ENCODE assay signal across 29 mouse cellular contexts in genomic region chr7:115019369-115019958, GRCm38 (mm10).
DNase-seq lines count a peak whose midpoint lies in the region; ATAC-seq and TF ChIP-seq lines count a peak whose summit lies in the region.
"Had no signal": no experiment of that assay in that cellular context is flagged by ENCODE, and none has a peak within 500 bp of the region (broad histone marks: within the 10 kb centered on the region; RNA-seq: fewer than 3 reads in every experiment).

No protein-coding gene starts in this region.

- H3K36me3 ChIP-seq in heart, embryonic 14.5 days (ENCODE audit: control insufficient read depth, insufficient read depth, low read length) = no peaks in the 10 kb centered on the region
- H3K36me3 ChIP-seq in heart, embryonic 12.5 days = no peaks in the 10 kb centered on the region
- H3K36me3 ChIP-seq in lung, embryonic 16.5 days (ENCODE audit: control insufficient read depth, insufficient read depth, low read length) = no peaks in the 10 kb centered on the region
- H3K36me3 ChIP-seq in stomach, postnatal 0 days (ENCODE audit: control insufficient read depth, insufficient read depth, low read length) = no peaks in the 10 kb centered on the region
- H3K36me3 ChIP-seq: forebrain, embryonic 15.5 days; G1E; heart, embryonic 13.5 days; kidney, embryonic 15.5 days; liver, embryonic 15.5 days; midbrain, embryonic 12.5 days; neural tube, embryonic 12.5 days had no signal

- peak overlapping the region; percentile 18 to 33; a peak in 2 of 4 replicates for H3K27ac ChIP-seq in heart, embryonic 14.5 days (replicated peaks in 1 of 2; ENCODE audit: control insufficient read depth in 1 of 2, insufficient read depth in 1 of 2, low read depth in 2 of 2, low read length in 2 of 2)
- H3K27ac ChIP-seq in heart, embryonic 12.5 days (ENCODE audit: poor library complexity, severe bottlenecking) = no peak overlapping the region
- H3K27ac ChIP-seq in lung, embryonic 16.5 days (ENCODE audit: low read length) = peak overlapping the region; percentile 79
- H3K27ac ChIP-seq in stomach, postnatal 0 days (replicated peaks) = 0 out of 2 replicates have a peak overlapping the region, but pooled peaks have one; percentile 8
- H3K27ac ChIP-seq: forebrain, embryonic 15.5 days; heart, adult 2 months; heart, embryonic 13.5 days; kidney, embryonic 15.5 days; liver, embryonic 15.5 days; midbrain, embryonic 12.5 days; neural tube, embryonic 12.5 days had no signal

- no peak for ATAC-seq in heart, embryonic 14.5 days (ENCODE audit: insufficient number of reproducible peaks, insufficient read depth, low FRiP score, low read depth)
- no peak for ATAC-seq in heart, embryonic 12.5 days (ENCODE audit: insufficient number of reproducible peaks, low FRiP score)
- ATAC-seq in lung, embryonic 16.5 days (ENCODE audit: low read depth) = peak; percentile 84
- no peak for ATAC-seq in stomach, postnatal 0 days (ENCODE audit: low FRiP score, low TSS enrichment)
- ATAC-seq: forebrain, embryonic 15.5 days; hindbrain, embryonic 16.5 days; Patski had no signal

- DNase-seq in lung, adult 18-20 months = no peak
- DNase-seq in lung, postnatal 36 days = peak; percentile 2
- DNase-seq in stomach, postnatal 0 days (ENCODE audit: low spot score) = no peak
- DNase-seq in testis, postnatal 10 days (ENCODE audit: low spot score) = no peak
- DNase-seq: adrenal gland, postnatal 10 days; cerebellum, adult 8-10 months; cerebellum, postnatal 36 days; gastrocnemius, postnatal 25 days; heart, postnatal 14 days; kidney, adult 18-20 months; kidney, postnatal 36 days; layer of hippocampus, postnatal 36 days; liver; thymus, postnatal 4 days had no signal

- no peak for TF ChIP-seq EP300 in stomach, postnatal 0 days (optimal IDR thresholded peaks at IDR 0.05)

- TF ChIP-seq CTCF in stomach, postnatal 0 days (IDR thresholded peaks at IDR 0.05; ENCODE audit: low read depth) = no peak

- 67% methylated on average over 4 of the region's 4 CpGs for WGBS in heart, embryonic 14.5 days
- WGBS in heart, embryonic 12.5 days = 66% methylated on average over 4 of the region's 4 CpGs
- 56% methylated on average over 4 of the region's 4 CpGs for WGBS in lung, embryonic 16.5 days
- WGBS in stomach, postnatal 0 days = 59% methylated on average over 4 of the region's 4 CpGs

- no peaks in the 10 kb centered on the region for H3K9me3 ChIP-seq in heart, embryonic 14.5 days (ENCODE audit: control insufficient read depth, low read length)
- H3K9me3 ChIP-seq in heart, embryonic 12.5 days (replicated peaks) = no peaks in the 10 kb centered on the region
- no peaks in the 10 kb centered on the region for H3K9me3 ChIP-seq in lung, embryonic 16.5 days (ENCODE audit: control insufficient read depth, low read length)
- H3K9me3 ChIP-seq in stomach, postnatal 0 days (ENCODE audit: control insufficient read depth, low read length) = no peaks in the 10 kb centered on the region
- H3K9me3 ChIP-seq: forebrain, embryonic 15.5 days; G1E; heart, embryonic 13.5 days; kidney, embryonic 15.5 days; liver, embryonic 15.5 days; megakaryocyte, embryonic 14.5 days; midbrain, embryonic 12.5 days; neural tube, embryonic 12.5 days had no signal

- no peak overlapping the region for H3K4me2 ChIP-seq in heart, embryonic 14.5 days (ENCODE audit: low read length)
- H3K4me2 ChIP-seq in heart, embryonic 12.5 days = no peak overlapping the region
- no peak overlapping the region for H3K4me2 ChIP-seq in lung, embryonic 16.5 days (ENCODE audit: low read depth, low read length)
- H3K4me2 ChIP-seq in stomach, postnatal 0 days (replicated peaks; ENCODE audit: low read depth) = no peak overlapping the region
- H3K4me2 ChIP-seq: forebrain, embryonic 15.5 days; heart, embryonic 13.5 days; kidney, embryonic 15.5 days; liver, embryonic 15.5 days; midbrain, embryonic 12.5 days; neural tube, embryonic 12.5 days had no signal

- H3K4me1 ChIP-seq in heart, embryonic 14.5 days (ENCODE audit: control insufficient read depth in 2 of 2, insufficient read depth in 2 of 2, low read length in 2 of 2) = no peaks in the 10 kb centered on the region; a peak in 1 of 4 replicates
- H3K4me1 ChIP-seq in heart, embryonic 12.5 days (replicated peaks) = no peaks in the 10 kb centered on the region
- H3K4me1 ChIP-seq in lung, embryonic 16.5 days (replicated peaks; ENCODE audit: control insufficient read depth, insufficient read depth, low read length) = 0 out of 2 replicates have a peak, but pooled peaks cover 4% of the 10 kb centered on the region
- H3K4me1 ChIP-seq in stomach, postnatal 0 days (replicated peaks; ENCODE audit: control insufficient read depth, insufficient read depth) = no peaks in the 10 kb centered on the region
- H3K4me1 ChIP-seq: forebrain, embryonic 15.5 days; kidney, embryonic 15.5 days; liver, embryonic 15.5 days; midbrain, embryonic 12.5 days; neural tube, embryonic 12.5 days had no signal

- no peak overlapping the region for H3K9ac ChIP-seq in heart, embryonic 14.5 days (ENCODE audit: low read length)
- H3K9ac ChIP-seq in heart, embryonic 12.5 days = no peak overlapping the region
- H3K9ac ChIP-seq in lung, embryonic 16.5 days (ENCODE audit: low read length) = no peak overlapping the region
- H3K9ac ChIP-seq in stomach, postnatal 0 days (ENCODE audit: low read length) = no peak overlapping the region
- H3K9ac ChIP-seq: forebrain, embryonic 15.5 days; heart, embryonic 13.5 days; kidney, embryonic 15.5 days; liver, embryonic 15.5 days; midbrain, embryonic 12.5 days; neural tube, embryonic 12.5 days had no signal

- H3K27me3 ChIP-seq in heart, embryonic 14.5 days (ENCODE audit: control insufficient read depth, insufficient read depth, low read length) = no peaks in the 10 kb centered on the region
- H3K27me3 ChIP-seq in heart, embryonic 12.5 days (replicated peaks) = no peaks in the 10 kb centered on the region
- H3K27me3 ChIP-seq in lung, embryonic 16.5 days (ENCODE audit: control insufficient read depth, insufficient read depth, low read depth, low read length) = no peaks in the 10 kb centered on the region
- H3K27me3 ChIP-seq in stomach, postnatal 0 days (ENCODE audit: control insufficient read depth, insufficient read depth, low read length) = no peaks in the 10 kb centered on the region
- H3K27me3 ChIP-seq: forebrain, embryonic 15.5 days; heart, embryonic 13.5 days; kidney, embryonic 15.5 days; liver, embryonic 15.5 days; midbrain, embryonic 12.5 days; neural tube, embryonic 12.5 days had no signal

- no peak overlapping the region for H3K4me3 ChIP-seq in heart, embryonic 14.5 days (ENCODE audit: control insufficient read depth in 1 of 2, insufficient read depth in 1 of 2, low read depth in 1 of 2, low read length in 2 of 2)
- no peak overlapping the region for H3K4me3 ChIP-seq in heart, embryonic 12.5 days
- no peak overlapping the region for H3K4me3 ChIP-seq in lung, embryonic 16.5 days (ENCODE audit: low read length)
- H3K4me3 ChIP-seq in stomach, postnatal 0 days (ENCODE audit: low read depth, low read length) = no peak overlapping the region
- H3K4me3 ChIP-seq: forebrain, embryonic 15.5 days; heart, adult 2 months; heart, embryonic 13.5 days; kidney, embryonic 15.5 days; liver, embryonic 15.5 days; megakaryocyte, embryonic 14.5 days; midbrain, embryonic 12.5 days; myocyte; neural tube, embryonic 12.5 days had no signal
